Mouse (Mus musculus) liver, adult (tissue): ENCODE results near the gene Bglap.
"Not testable (repeated sequence)": the region's sequence is repeated elsewhere in the genome, so short reads cannot be mapped to it uniquely, and the experiment has no call there.

Source experiments
- GATA4 ChIP-seq: IDR thresholded peaks from 2 replicates; pipeline ENCODE4 v1.6.1; 2014; ENCODE audit warnings: mild to moderate bottlenecking, low read length; ENCODE audit not compliant: insufficient replicate concordance

Gene Bglap

GRCm38 (mm10) chr3:88403522-88404230 is 19.4 kb upstream of the Bglap start:
- no peak for TF ChIP-seq GATA4

- TF ChIP-seq GATA4 = no peak
Measured at GRCm38 (mm10) chr3:88398666-88399065, 14.4 kb upstream of the Bglap start.

- no peak for TF ChIP-seq GATA4
Measured at GRCm38 (mm10) chr3:88395742-88396141, 11.5 kb upstream of the Bglap start.

GRCm38 (mm10) chr3:88395288-88395687 is 11.0 kb upstream of the Bglap start:
- TF ChIP-seq GATA4 = no peak

GRCm38 (mm10) chr3:88393776-88394375 is 9.6 kb upstream of the Bglap start:
- TF ChIP-seq GATA4 = no peak

- not testable (repeated sequence) for TF ChIP-seq GATA4
Measured at GRCm38 (mm10) chr3:88378599-88378998, 5.7 kb downstream of the Bglap start, which contains the start of gene Bglap2. TSS of gene Bglap2 (minus strand) at chr3:88378699.

- TF ChIP-seq GATA4 = not testable (repeated sequence)
Measured at GRCm38 (mm10) chr3:88372643-88373042, 11.6 kb downstream of the Bglap start, which contains the start of gene Bglap3. TSS of gene Bglap3 (minus strand) at chr3:88372743.

GRCm38 (mm10) chr3:88365705-88366361 is 18.4 kb downstream of the Bglap start:
- TF ChIP-seq GATA4 = no peak

GRCm38 (mm10) chr3:88364337-88364736 is 19.9 kb downstream of the Bglap start, which contains the start of gene Paqr6:
TSS of gene Paqr6 (plus strand) at chr3:88364584.
- TF ChIP-seq GATA4 = no peak

GRCm38 (mm10) chr3:88363700-88364099 is 20.6 kb downstream of the Bglap start:
- TF ChIP-seq GATA4 = no peak

- no peak for TF ChIP-seq GATA4
Measured at GRCm38 (mm10) chr3:88361612-88362313, 22.5 kb downstream of the Bglap start.

- no peak for TF ChIP-seq GATA4
Measured at GRCm38 (mm10) chr3:88361096-88361495, 23.2 kb downstream of the Bglap start.

GRCm38 (mm10) chr3:88359989-88360388 is 24.3 kb downstream of the Bglap start:
- no peak for TF ChIP-seq GATA4

GRCm38 (mm10) chr3:88359584-88359983 is 24.7 kb downstream of the Bglap start:
- no peak for TF ChIP-seq GATA4
